Mouse (Mus musculus): ENCODE measurements at regions not wholly inside any gene's neighbourhood (a gene's known extent, or its start where the extent isn't known, plus 50 kb on each side); places are given as distances from the start of the nearest gene placed in this dataset.
"Not testable (repeated sequence)": the region's sequence is repeated elsewhere in the genome, so short reads cannot be mapped to it uniquely, and the experiment has no call there.

DNA sequence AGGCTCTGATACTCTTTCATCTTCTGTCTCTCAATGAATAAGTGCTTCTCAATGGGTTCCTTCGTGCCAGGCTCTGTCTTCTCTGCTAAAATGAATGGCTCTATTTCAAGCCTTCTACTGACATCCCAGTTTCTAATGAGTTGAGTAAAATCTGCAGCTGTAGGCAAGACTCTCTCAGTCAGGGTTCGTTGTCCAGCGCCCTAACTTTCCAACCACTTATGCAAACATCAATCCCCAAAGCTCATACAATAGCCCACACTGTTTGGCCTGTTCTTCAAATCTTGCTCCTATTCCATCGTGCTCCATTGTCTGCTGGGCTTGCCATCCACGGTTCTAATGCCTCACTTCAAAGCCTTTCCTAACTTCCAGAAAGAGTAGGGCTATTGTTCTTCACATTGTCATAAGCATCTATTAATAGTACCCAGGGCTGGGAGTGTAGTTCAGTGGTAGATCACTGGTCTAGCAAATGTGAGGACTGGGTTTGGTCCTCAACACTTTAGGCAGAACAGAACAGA, 199.7 kb upstream of the 1700056E22Rik start:
- Histone ChIP-seq H3K36me3 (ENCODE audit: control insufficient read depth, insufficient read depth, low read length) (no peaks in the 10 kb centered on the region), H3K27me3 (ENCODE audit: control insufficient read depth, insufficient read depth, low read length) (no peaks in the 10 kb centered on the region), H3K4me1 (ENCODE audit: control insufficient read depth, insufficient read depth, low read length) (peaks cover 8% of the 10 kb centered on the region; the same call in 1 of the 2 replicates), H3K4me3 (ENCODE audit: low read length) (no peak overlapping the region), H3K9me3 (ENCODE audit: control insufficient read depth, low read length) (no peaks in the 10 kb centered on the region), H3K9ac (ENCODE audit: low read depth, low read length) (no peak overlapping the region), H3K27ac (ENCODE audit: low read depth, low read length) (no peak overlapping the region), H3K4me2 (replicated peaks; ENCODE audit: low read depth, low read length) (no peak overlapping the region)
- WGBS, result 82% methylated on average over 5 of the region's 5 CpGs
- ATAC-seq (ENCODE audit: low FRiP score, low TSS enrichment), result no peak

DNA sequence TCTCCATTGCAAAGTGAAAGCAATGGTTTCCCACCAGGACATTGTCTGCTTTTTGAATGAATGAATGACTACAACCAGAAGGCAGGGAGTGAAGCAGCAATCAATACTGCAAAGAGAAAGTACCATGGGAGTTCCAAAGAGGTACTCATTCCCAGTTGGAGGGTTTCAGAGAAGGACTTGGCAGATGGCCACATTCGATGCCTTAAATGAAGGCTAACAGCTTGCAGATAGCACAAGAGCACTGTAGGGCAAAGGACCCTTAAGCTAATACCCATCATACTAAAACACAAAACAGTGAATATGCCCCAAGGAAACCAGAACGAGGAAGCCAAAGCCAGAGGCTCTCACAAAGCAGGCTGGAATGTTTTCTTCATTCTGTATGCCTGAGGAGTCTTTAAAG, 188.2 kb upstream of the 1700056E22Rik start:
- 56% methylated on average over 2 of the region's 2 CpGs for WGBS
- H3K27me3 ChIP-seq (ENCODE audit: control insufficient read depth, insufficient read depth, low read length), result no peaks in the 10 kb centered on the region
- H3K9ac ChIP-seq (ENCODE audit: low read depth, low read length), result no peak overlapping the region
- no peaks in the 10 kb centered on the region for H3K36me3 ChIP-seq (ENCODE audit: control insufficient read depth, insufficient read depth, low read length)
- no peak for ATAC-seq (ENCODE audit: low FRiP score, low TSS enrichment)
- H3K9me3 ChIP-seq (ENCODE audit: control insufficient read depth, low read length), result no peaks in the 10 kb centered on the region
- H3K4me2 ChIP-seq (replicated peaks; ENCODE audit: low read depth, low read length), result no peak overlapping the region
- H3K4me1 ChIP-seq (ENCODE audit: control insufficient read depth, insufficient read depth, low read length), result 0 out of 2 replicates have a peak, but pooled peaks cover 2% of the 10 kb centered on the region
- H3K4me3 ChIP-seq (ENCODE audit: low read length), result no peak overlapping the region
- no peak overlapping the region for H3K27ac ChIP-seq (ENCODE audit: low read depth, low read length)

DNA sequence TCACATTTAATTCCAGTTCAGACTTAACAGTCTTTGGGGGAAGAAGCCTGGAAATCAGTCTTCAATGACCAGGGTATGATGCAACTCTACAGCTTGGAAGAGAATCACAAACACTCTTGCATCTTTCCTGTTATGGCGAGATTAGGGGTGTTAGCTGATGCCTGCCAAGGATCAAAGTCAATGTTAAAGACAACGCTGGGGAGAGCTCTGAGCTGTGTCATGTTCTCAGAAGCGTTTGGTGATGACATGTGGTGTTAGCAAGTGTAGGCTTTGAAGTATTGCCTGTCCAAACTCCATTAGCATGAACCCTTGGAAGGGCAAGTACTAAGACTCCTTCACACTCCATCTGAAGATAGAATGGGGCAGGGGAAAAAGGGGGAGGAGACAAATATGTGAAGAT, 187.7 kb upstream of the 1700056E22Rik start:
- Histone ChIP-seq H3K4me3 (ENCODE audit: low read length) (no peak overlapping the region), H3K9me3 (ENCODE audit: control insufficient read depth, low read length) (no peaks in the 10 kb centered on the region), H3K9ac (ENCODE audit: low read depth, low read length) (no peak overlapping the region), H3K36me3 (ENCODE audit: control insufficient read depth, insufficient read depth, low read length) (no peaks in the 10 kb centered on the region), H3K4me2 (replicated peaks; ENCODE audit: low read depth, low read length) (no peak overlapping the region), H3K4me1 (ENCODE audit: control insufficient read depth, insufficient read depth, low read length) (0 out of 2 replicates have a peak, but pooled peaks cover 2% of the 10 kb centered on the region), H3K27me3 (ENCODE audit: control insufficient read depth, insufficient read depth, low read length) (no peaks in the 10 kb centered on the region), H3K27ac (ENCODE audit: low read depth, low read length) (no peak overlapping the region)
- ATAC-seq (ENCODE audit: low FRiP score, low TSS enrichment), result no peak
- 69% methylated on average over 3 of the region's 3 CpGs for WGBS

DNA sequence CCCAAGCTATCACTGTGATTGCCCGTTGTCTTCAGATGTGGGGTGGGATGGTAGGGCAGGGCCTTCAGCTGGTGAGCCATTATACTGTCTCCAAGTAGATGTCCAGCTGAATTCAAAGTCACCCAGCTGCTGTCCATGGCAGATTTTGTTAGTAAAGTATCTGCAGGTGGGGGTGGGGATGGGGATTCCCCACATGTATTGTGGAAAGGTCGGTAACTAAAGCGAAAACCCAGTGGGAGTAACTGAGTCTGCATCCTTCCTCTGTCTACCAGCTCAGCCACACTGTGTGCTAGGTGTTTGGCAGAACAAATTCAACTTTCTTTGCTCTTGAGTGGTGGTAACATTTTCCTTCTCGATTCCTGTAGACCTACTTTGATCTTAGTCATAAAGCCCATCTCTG, 163.2 kb upstream of the 1700056E22Rik start:
- Histone ChIP-seq H3K4me2 (replicated peaks; ENCODE audit: low read depth, low read length) (no peak overlapping the region), H3K27ac (ENCODE audit: low read depth, low read length) (no peak overlapping the region), H3K9ac (ENCODE audit: low read depth, low read length) (no peak overlapping the region), H3K4me1 (ENCODE audit: control insufficient read depth, insufficient read depth, low read length) (no peaks in the 10 kb centered on the region), H3K36me3 (ENCODE audit: control insufficient read depth, insufficient read depth, low read length) (no peaks in the 10 kb centered on the region), H3K27me3 (ENCODE audit: control insufficient read depth, insufficient read depth, low read length) (no peaks in the 10 kb centered on the region), H3K4me3 (ENCODE audit: low read length) (no peak overlapping the region), H3K9me3 (ENCODE audit: control insufficient read depth, low read length) (no peaks in the 10 kb centered on the region)
- ATAC-seq (ENCODE audit: low FRiP score, low TSS enrichment), result no peak
- WGBS, result 88% methylated on average over 4 of the region's 4 CpGs

DNA sequence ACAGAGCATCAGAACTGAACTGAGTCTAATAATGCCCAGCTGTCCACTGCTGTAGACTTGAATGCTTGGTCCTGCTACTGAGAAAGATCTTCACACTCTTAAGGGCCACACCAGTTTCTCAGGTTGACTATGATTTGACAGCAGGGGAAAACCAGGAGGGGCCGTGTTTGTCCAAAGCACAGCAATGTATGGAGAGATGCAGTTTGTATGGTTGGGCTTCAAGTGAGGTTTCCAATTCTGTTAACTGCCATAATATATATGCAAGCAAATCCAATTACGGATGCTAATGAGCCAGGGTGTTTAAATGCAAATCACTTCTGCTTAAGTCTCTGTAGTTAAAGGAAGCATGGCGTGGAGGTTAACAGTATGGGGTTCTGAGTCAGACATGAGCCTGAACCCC, 157.2 kb upstream of the 1700056E22Rik start:
- no peaks in the 10 kb centered on the region for H3K27me3 ChIP-seq (ENCODE audit: control insufficient read depth, insufficient read depth, low read length)
- H3K36me3 ChIP-seq (ENCODE audit: control insufficient read depth, insufficient read depth, low read length), result no peaks in the 10 kb centered on the region
- no peaks in the 10 kb centered on the region for H3K4me1 ChIP-seq (ENCODE audit: control insufficient read depth, insufficient read depth, low read length)
- H3K4me2 ChIP-seq (replicated peaks; ENCODE audit: low read depth, low read length), result no peak overlapping the region
- WGBS, result 74% methylated on average over 3 of the region's 3 CpGs
- H3K27ac ChIP-seq (ENCODE audit: low read depth, low read length), result no peak overlapping the region
- H3K4me3 ChIP-seq (ENCODE audit: low read length), result no peak overlapping the region
- no peak for ATAC-seq (ENCODE audit: low FRiP score, low TSS enrichment)
- no peaks in the 10 kb centered on the region for H3K9me3 ChIP-seq (ENCODE audit: control insufficient read depth, low read length)
- H3K9ac ChIP-seq (ENCODE audit: low read depth, low read length), result no peak overlapping the region

DNA sequence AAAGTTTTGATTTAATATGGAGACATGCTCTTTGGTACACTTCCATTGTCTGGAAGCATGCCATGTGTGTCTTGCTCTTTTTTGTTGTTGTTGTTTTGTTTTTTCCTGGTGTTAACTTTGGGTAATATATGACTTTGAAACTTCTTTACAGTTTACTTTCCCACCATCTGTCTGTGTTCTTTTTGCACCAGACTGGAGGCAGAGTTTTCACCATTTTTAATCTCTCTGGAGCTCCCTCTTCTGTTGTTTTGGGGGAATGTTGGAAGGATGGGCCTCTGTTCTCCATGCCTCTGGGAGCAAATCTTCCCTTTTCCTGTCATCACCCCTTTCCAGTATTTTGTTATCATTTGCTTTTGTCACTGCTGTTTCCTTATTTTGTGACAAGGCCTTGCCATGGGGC, 153.5 kb upstream of the 1700056E22Rik start:
- Histone ChIP-seq H3K4me1 (ENCODE audit: control insufficient read depth, insufficient read depth, low read length) (no peaks in the 10 kb centered on the region), H3K36me3 (ENCODE audit: control insufficient read depth, insufficient read depth, low read length) (no peaks in the 10 kb centered on the region), H3K9ac (ENCODE audit: low read depth, low read length) (no peak overlapping the region), H3K4me3 (ENCODE audit: low read length) (no peak overlapping the region), H3K9me3 (ENCODE audit: control insufficient read depth, low read length) (no peaks in the 10 kb centered on the region), H3K27ac (ENCODE audit: low read depth, low read length) (no peak overlapping the region), H3K4me2 (replicated peaks; ENCODE audit: low read depth, low read length) (no peak overlapping the region), H3K27me3 (ENCODE audit: control insufficient read depth, insufficient read depth, low read length) (no peaks in the 10 kb centered on the region)
- no peak for ATAC-seq (ENCODE audit: low FRiP score, low TSS enrichment)

DNA sequence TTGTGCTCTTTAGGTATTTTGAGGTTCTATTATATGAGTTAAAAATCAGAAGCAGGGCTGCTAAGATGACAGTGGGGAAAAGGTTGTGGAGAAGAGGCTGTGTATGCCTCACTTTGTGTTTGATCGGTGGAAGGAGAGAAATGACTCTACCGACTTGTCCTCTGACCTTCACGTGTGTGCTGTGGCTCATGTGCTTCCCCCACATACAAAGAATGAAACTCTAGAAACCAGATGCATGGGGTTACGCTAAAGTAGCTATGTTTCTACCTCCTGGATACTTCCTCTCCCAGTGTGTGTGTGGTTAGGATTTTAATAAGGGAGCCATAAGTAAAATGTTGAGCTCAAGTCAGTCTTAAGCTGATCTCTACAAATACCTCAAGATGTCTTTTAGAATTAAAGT, 148.1 kb upstream of the 1700056E22Rik start:
- no peaks in the 10 kb centered on the region for H3K36me3 ChIP-seq (ENCODE audit: control insufficient read depth, insufficient read depth, low read length)
- H3K9me3 ChIP-seq (ENCODE audit: control insufficient read depth, low read length), result no peaks in the 10 kb centered on the region
- H3K4me2 ChIP-seq (replicated peaks; ENCODE audit: low read depth, low read length), result no peak overlapping the region
- WGBS, result 89% methylated on average over 4 of the region's 4 CpGs
- no peaks in the 10 kb centered on the region for H3K4me1 ChIP-seq (ENCODE audit: control insufficient read depth, insufficient read depth, low read length)
- H3K27me3 ChIP-seq (ENCODE audit: control insufficient read depth, insufficient read depth, low read length), result no peaks in the 10 kb centered on the region
- no peak overlapping the region for H3K9ac ChIP-seq (ENCODE audit: low read depth, low read length)
- no peak overlapping the region for H3K4me3 ChIP-seq (ENCODE audit: low read length)
- H3K27ac ChIP-seq (ENCODE audit: low read depth, low read length), result no peak overlapping the region
- ATAC-seq (ENCODE audit: low FRiP score, low TSS enrichment), result no peak

DNA sequence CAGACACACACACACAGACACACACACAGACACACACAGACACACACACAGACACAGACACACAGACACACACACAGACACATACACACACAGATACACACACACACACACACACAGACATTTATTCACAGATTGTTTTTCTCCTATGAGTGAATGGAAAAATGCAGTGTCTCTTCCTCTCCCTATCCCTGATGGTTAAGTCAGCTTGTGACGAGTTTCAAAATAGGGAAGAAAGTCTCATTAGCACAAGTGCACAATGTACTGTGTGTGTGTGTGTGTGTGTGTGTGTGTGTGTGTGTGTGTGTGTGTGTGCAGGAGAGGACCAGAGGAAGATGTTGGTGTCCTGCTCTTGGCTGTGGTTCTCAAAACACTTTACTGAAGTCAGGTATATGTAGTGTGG, 140.3 kb upstream of the 1700056E22Rik start:
- H3K9me3 ChIP-seq (ENCODE audit: control insufficient read depth, low read length); H3K9ac ChIP-seq (ENCODE audit: low read depth, low read length); H3K36me3 ChIP-seq (ENCODE audit: control insufficient read depth, insufficient read depth, low read length); ATAC-seq (ENCODE audit: low FRiP score, low TSS enrichment); H3K27ac ChIP-seq (ENCODE audit: low read depth, low read length); H3K4me2 ChIP-seq (replicated peaks; ENCODE audit: low read depth, low read length); H3K4me3 ChIP-seq (ENCODE audit: low read length); H3K4me1 ChIP-seq (ENCODE audit: control insufficient read depth, insufficient read depth, low read length); H3K27me3 ChIP-seq (ENCODE audit: control insufficient read depth, insufficient read depth, low read length): not testable (repeated sequence)
- WGBS, result 58% methylated on average over 1 of the region's 1 CpGs

DNA sequence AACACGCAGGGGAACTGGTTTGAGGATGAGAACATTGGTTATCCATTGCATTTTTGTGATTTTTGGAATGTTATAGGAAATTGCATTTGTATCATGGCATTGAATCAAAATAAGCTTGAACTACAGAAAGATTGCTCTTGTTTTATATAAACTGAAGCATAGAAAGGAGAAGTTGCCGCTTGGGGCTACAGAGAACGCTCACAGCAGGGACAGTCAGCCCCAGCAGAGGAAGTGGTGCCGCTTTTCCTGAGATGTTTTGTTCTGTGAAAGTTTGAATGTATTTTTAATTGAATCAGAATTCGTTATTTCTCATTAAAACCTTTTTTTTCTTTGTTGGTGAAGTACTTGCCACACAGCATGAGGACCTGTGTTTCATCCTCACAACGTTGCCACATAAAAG, 139.6 kb upstream of the 1700056E22Rik start:
- ATAC-seq (ENCODE audit: low FRiP score, low TSS enrichment), result no peak
- 82% methylated on average over 6 of the region's 6 CpGs for WGBS
- Histone ChIP-seq H3K9ac (ENCODE audit: low read depth, low read length) (no peak overlapping the region), H3K4me3 (ENCODE audit: low read length) (no peak overlapping the region), H3K9me3 (ENCODE audit: control insufficient read depth, low read length) (no peaks in the 10 kb centered on the region), H3K36me3 (ENCODE audit: control insufficient read depth, insufficient read depth, low read length) (no peaks in the 10 kb centered on the region), H3K27me3 (ENCODE audit: control insufficient read depth, insufficient read depth, low read length) (no peaks in the 10 kb centered on the region), H3K4me2 (replicated peaks; ENCODE audit: low read depth, low read length) (no peak overlapping the region), H3K27ac (ENCODE audit: low read depth, low read length) (no peak overlapping the region), H3K4me1 (ENCODE audit: control insufficient read depth, insufficient read depth, low read length) (no peaks in the 10 kb centered on the region)

DNA sequence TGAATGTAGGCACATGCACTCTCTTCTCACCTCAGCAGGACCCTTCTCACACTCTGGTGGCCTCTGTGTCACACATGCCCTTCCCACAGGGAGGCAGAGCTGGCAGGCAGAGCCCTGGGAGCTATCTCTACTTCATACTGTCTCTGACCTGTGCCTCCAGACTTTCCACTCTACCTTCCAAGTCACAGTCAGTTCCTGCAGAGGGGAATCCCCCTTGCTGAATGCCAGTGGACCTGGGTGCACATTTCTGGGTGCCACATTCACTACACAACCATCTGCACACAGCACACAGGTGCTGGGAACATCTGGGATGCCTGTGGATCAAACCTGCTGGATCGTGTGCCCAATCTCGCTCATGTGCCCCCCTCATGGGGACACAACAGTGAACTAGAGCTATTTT, 138.9 kb upstream of the 1700056E22Rik start:
- WGBS, result 92% methylated on average over 2 of the region's 2 CpGs

More for the DNA sequence above, 138.9 kb upstream of the 1700056E22Rik start:
- Histone ChIP-seq H3K9ac (ENCODE audit: low read depth, low read length) (no peak overlapping the region), H3K36me3 (ENCODE audit: control insufficient read depth, insufficient read depth, low read length) (no peaks in the 10 kb centered on the region), H3K27me3 (ENCODE audit: control insufficient read depth, insufficient read depth, low read length) (no peaks in the 10 kb centered on the region), H3K4me3 (ENCODE audit: low read length) (no peak overlapping the region), H3K4me2 (replicated peaks; ENCODE audit: low read depth, low read length) (no peak overlapping the region), H3K27ac (ENCODE audit: low read depth, low read length) (no peak overlapping the region), H3K9me3 (ENCODE audit: control insufficient read depth, low read length) (no peaks in the 10 kb centered on the region), H3K4me1 (ENCODE audit: control insufficient read depth, insufficient read depth, low read length) (no peaks in the 10 kb centered on the region)
- no peak for ATAC-seq (ENCODE audit: low FRiP score, low TSS enrichment)

Measured in kidney, embryonic 14.5 days (tissue).